17 mouse cellular contexts compared by ENCODE assay signal in the genomic region with DNA sequence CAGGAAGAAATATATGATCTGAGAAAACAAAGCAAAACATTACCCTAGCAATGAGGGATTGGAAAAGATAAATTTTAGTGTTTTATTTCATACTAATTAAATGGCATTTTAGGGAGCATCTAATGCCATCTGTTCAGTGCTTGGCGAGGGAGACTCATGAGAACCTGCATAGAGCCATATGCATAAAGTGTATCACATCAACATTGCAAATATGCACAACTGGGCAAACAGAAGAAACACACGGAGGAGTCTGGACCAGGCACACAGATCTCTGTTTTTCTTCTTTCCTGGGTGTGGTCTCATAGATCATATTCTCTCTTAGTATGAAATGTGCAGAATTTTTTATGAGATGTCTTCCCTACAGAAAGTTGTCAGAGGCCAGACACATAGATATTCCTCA.
DNase-seq lines count a peak whose midpoint lies in the region; ATAC-seq and TF ChIP-seq lines count a peak whose summit lies in the region.
"Had no signal": no experiment of that assay in that cellular context is flagged by ENCODE, and none has a peak within 500 bp of the region (broad histone marks: within the 10 kb centered on the region; RNA-seq: fewer than 3 reads in every experiment).

No protein-coding gene starts in this region.

- ATAC-seq in frontal cortex, adult (ENCODE audit: low TSS enrichment) = 0 out of 2 replicates have a peak, but pooled peaks have one; percentile 16
- ATAC-seq: forebrain, postnatal 0 days; intestine, embryonic 15.5 days had no signal

- TF ChIP-seq CTCF in brain, embryonic 14.5 days (IDR thresholded peaks at IDR 0.05; ENCODE audit: borderline replicate concordance, extremely low read depth, insufficient read depth, insufficient read length) = no peak

- no peak for DNase-seq in frontal cortex, postnatal 10 days (ENCODE audit: low spot score in 2 of 2)
- peak; percentile 53 for DNase-seq in brain, adult 2 months (ENCODE audit: low read depth, low spot score)
- peak; percentile 45 for DNase-seq in brain, embryonic 14.5 days (ENCODE audit: low read depth)
- DNase-seq in layer of hippocampus, adult 9-11 months = peak; percentile 57
- no peak for DNase-seq in yolk sac, embryonic 10.5 days (ENCODE audit: low spot score)
- DNase-seq: adrenal gland, adult 2 months; adrenal gland, postnatal 25 days; cerebellum, adult 11 months; cerebellum, adult 9-10 months; cerebellum, postnatal 25 days; gastrocnemius, postnatal 36 days; heart, adult 11 months; heart, postnatal 10 days; heart, postnatal 4 days had no signal

- TF ChIP-seq POLR2A in brain, embryonic 14.5 days (IDR thresholded peaks at IDR 0.05; ENCODE audit: borderline replicate concordance, extremely low read depth, insufficient read depth, insufficient read length, poor library complexity, severe bottlenecking) = no peak

Comparison
In these comparisons a context has a peak if more than half of its experiments do, and no peak if none do; other contexts are left out.
1. DNase-seq: peak in brain, adult 2 months (single experiment), brain, embryonic 14.5 days (single experiment) and layer of hippocampus, adult 9-11 months (single experiment); none in frontal cortex, postnatal 10 days (0 of 2) and yolk sac, embryonic 10.5 days (single experiment).